Mouse (Mus musculus) neural tube, embryonic 11.5 days (tissue): ENCODE data around the gene Lrrc28. TPM values are rescaled to one million over a fixed set of nuclear protein-coding genes. Genes with fewer than 3 reads are reported as not detected.
A peak's percentile ranks its signal among the peaks of the same experiment; 100 is the strongest.

Experiments used
- ATAC-seq: fragments of 200-750 bp; cut with Nextera tagmentation; 2 replicates; pipeline ENCODE4 v1.8.0; 2017; ENCODE audit warnings: moderate number of reproducible peaks, mild to moderate bottlenecking, moderate TSS enrichment, moderate library complexity; ENCODE audit not compliant: insufficient read depth, low FRiP score, low TSS enrichment
- DNase-seq: peaks from one replicate; pipeline ENCODE4 v3.0.0-alpha.2; 2015; ENCODE audit warnings: low spot score
- H3K27ac ChIP-seq: fragments of 300-500 bp; sonication (generic); 2 replicates; pipeline ENCODE4 v1.5.1; 2014; ENCODE audit warnings: low read depth, mild to moderate bottlenecking, low read length
- H3K27me3 ChIP-seq: fragments of 300-500 bp; sonication (generic); 2 replicates; pipeline ENCODE4 v1.6.1; 2014; ENCODE audit warnings: mild to moderate bottlenecking, low read length, mixed read lengths; ENCODE audit not compliant: control insufficient read depth, insufficient read depth
- H3K36me3 ChIP-seq: fragments of 300-500 bp; sonication (generic); 2 replicates; pipeline ENCODE4 v1.6.1; 2014; ENCODE audit warnings: mild to moderate bottlenecking, low read length, moderate library complexity, mixed read lengths; ENCODE audit not compliant: control insufficient read depth, insufficient read depth
- H3K4me1 ChIP-seq: fragments of 300-500 bp; sonication (generic); 2 replicates; pipeline ENCODE4 v1.6.1; 2014; ENCODE audit warnings: low read length, mixed read lengths; ENCODE audit not compliant: control insufficient read depth, insufficient read depth
- H3K4me2 ChIP-seq: fragments of 300-500 bp; sonication (generic); 2 replicates; pipeline ENCODE4 v1.6.1; 2014; ENCODE audit warnings: low read depth, mild to moderate bottlenecking, moderate library complexity
- H3K4me3 ChIP-seq: fragments of 300-500 bp; sonication (generic); 2 replicates; pipeline ENCODE4 v1.5.1; 2014; ENCODE audit warnings: low read depth, low read length
- H3K9ac ChIP-seq: fragments of 300-500 bp; sonication (generic); 2 replicates; pipeline ENCODE4 v1.6.1; 2014; ENCODE audit warnings: mild to moderate bottlenecking, low read length
- H3K9me3 ChIP-seq: fragments of 300-500 bp; sonication (generic); 2 replicates; pipeline ENCODE4 v1.6.1; 2016; ENCODE audit warnings: low read length; ENCODE audit not compliant: control insufficient read depth
- WGBS: fragments of 180-500 bp; shearing (Covaris S2); extraction: QIAGEN DNeasy Blood & Tissue Kit; methylation state at CpG from one replicate; pipeline ENCODE4 v1.1.7; 2014; 5-methylcytosine and 5-hydroxymethylcytosine counted together
- polyA plus RNA-seq: library from polyadenylated mRNA; unstranded; fragments of >200 nt; fragmentation: Nextera tagmentation; extraction: Ambion mirVana; gene quantifications from 2 replicates; pipeline ENCODE4 v1.2.1, GENCODE M21; 2014

The Lrrc28 gene
- polyA plus RNA-seq, 1 experiment from 2014 or later: 29.6 TPM

GRCm38 (mm10) chr7:67487889-67488411, 157.1 kb downstream of the Lrrc28 start:
- WGBS: 88% methylated on average over 10 of the region's 10 CpGs
- no peaks in the 10 kb centered on the region for H3K9me3 ChIP-seq
- H3K27ac ChIP-seq: no peak overlapping the region
- ATAC-seq (no peak), DNase-seq (no peak)
- H3K36me3 ChIP-seq: no peaks in the 10 kb centered on the region
- no peaks in the 10 kb centered on the region for H3K4me1 ChIP-seq
- H3K27me3 ChIP-seq: no peaks in the 10 kb centered on the region
- H3K9ac ChIP-seq: no peak overlapping the region
- H3K4me2 ChIP-seq: no peak overlapping the region
- no peak overlapping the region for H3K4me3 ChIP-seq

- no peaks in the 10 kb centered on the region for H3K4me1 ChIP-seq
- no peak overlapping the region for H3K9ac ChIP-seq
- no peaks in the 10 kb centered on the region for H3K27me3 ChIP-seq
- ATAC-seq: no peak
- H3K4me3 ChIP-seq: no peak overlapping the region
- no peaks in the 10 kb centered on the region for H3K9me3 ChIP-seq
- 79% methylated on average over 15 of the region's 15 CpGs for WGBS
- no peak overlapping the region for H3K4me2 ChIP-seq
- H3K27ac ChIP-seq: no peak overlapping the region
- no peaks in the 10 kb centered on the region for H3K36me3 ChIP-seq
- DNase-seq: no peak
Observed at GRCm38 (mm10) chr7:67486925-67487760, 157.9 kb downstream of the Lrrc28 start.

- ATAC-seq (no peak), DNase-seq (no peak)
- no peaks in the 10 kb centered on the region for H3K27me3 ChIP-seq
- H3K4me1 ChIP-seq: no peaks in the 10 kb centered on the region
- no peak overlapping the region for H3K4me3 ChIP-seq
- no peak overlapping the region for H3K9ac ChIP-seq
- H3K9me3 ChIP-seq: no peaks in the 10 kb centered on the region
- no peak overlapping the region for H3K27ac ChIP-seq
- H3K36me3 ChIP-seq: no peaks in the 10 kb centered on the region
- no peak overlapping the region for H3K4me2 ChIP-seq
- WGBS: 81% methylated on average over 5 of the region's 5 CpGs
Observed at GRCm38 (mm10) chr7:67486417-67486816, 158.7 kb downstream of the Lrrc28 start.

- Histone ChIP-seq H3K4me3 (no peak overlapping the region), H3K27me3 (no peaks in the 10 kb centered on the region), H3K9ac (no peak overlapping the region), H3K27ac (no peak overlapping the region), H3K4me1 (peaks cover 2% of the 10 kb centered on the region; the same call in 1 of the 2 replicates), H3K36me3 (no peaks in the 10 kb centered on the region), H3K4me2 (no peak overlapping the region), H3K9me3 (no peaks in the 10 kb centered on the region)
- ATAC-seq: no peak
- DNase-seq: no peak
- WGBS: 92% methylated on average over 4 of the region's 4 CpGs
Observed at GRCm38 (mm10) chr7:67483698-67484097, 161.4 kb downstream of the Lrrc28 start.

GRCm38 (mm10) chr7:67479576-67480413, 165.3 kb downstream of the Lrrc28 start:
- H3K9ac ChIP-seq: no peak overlapping the region
- H3K4me2 ChIP-seq: no peak overlapping the region
- no peak overlapping the region for H3K27ac ChIP-seq
- DNase-seq: no peak
- no peaks in the 10 kb centered on the region for H3K27me3 ChIP-seq
- 87% methylated on average over 17 of the region's 17 CpGs for WGBS
- no peaks in the 10 kb centered on the region for H3K36me3 ChIP-seq
- no peak overlapping the region for H3K4me3 ChIP-seq
- peaks cover 3% of the 10 kb centered on the region; the same call in 1 of the 2 replicates for H3K4me1 ChIP-seq
- no peaks in the 10 kb centered on the region for H3K9me3 ChIP-seq
- ATAC-seq: no peak

- no peak for DNase-seq
- no peak overlapping the region for H3K4me2 ChIP-seq
- peaks cover 3% of the 10 kb centered on the region; the same call in 1 of the 2 replicates for H3K4me1 ChIP-seq
- H3K27ac ChIP-seq: no peak overlapping the region
- no peaks in the 10 kb centered on the region for H3K36me3 ChIP-seq
- ATAC-seq: no peak
- no peak overlapping the region for H3K4me3 ChIP-seq
- no peak overlapping the region for H3K9ac ChIP-seq
- H3K27me3 ChIP-seq: no peaks in the 10 kb centered on the region
- WGBS: 74% methylated on average over 5 of the region's 5 CpGs
- H3K9me3 ChIP-seq: no peaks in the 10 kb centered on the region
Observed at GRCm38 (mm10) chr7:67479168-67479567, 165.9 kb downstream of the Lrrc28 start.

GRCm38 (mm10) chr7:67477996-67478395, 167.1 kb downstream of the Lrrc28 start:
- Histone ChIP-seq H3K4me1 (peaks cover 3% of the 10 kb centered on the region; the same call in 1 of the 2 replicates), H3K9me3 (no peaks in the 10 kb centered on the region), H3K27me3 (no peaks in the 10 kb centered on the region), H3K9ac (no peak overlapping the region), H3K4me3 (no peak overlapping the region), H3K27ac (no peak overlapping the region), H3K36me3 (no peaks in the 10 kb centered on the region), H3K4me2 (no peak overlapping the region)
- ATAC-seq (0 out of 2 replicates have a peak, but pooled peaks have one; percentile 13), DNase-seq (no peak)
- 41% methylated on average over 8 of the region's 10 CpGs for WGBS

- no peak overlapping the region for H3K4me3 ChIP-seq
- no peaks in the 10 kb centered on the region for H3K27me3 ChIP-seq
- no peaks in the 10 kb centered on the region for H3K36me3 ChIP-seq
- WGBS: 68% methylated on average over 11 of the region's 11 CpGs
- ATAC-seq: no peak
- no peaks in the 10 kb centered on the region for H3K9me3 ChIP-seq
- DNase-seq: no peak
- H3K4me1 ChIP-seq: peaks cover 4% of the 10 kb centered on the region; the same call in 1 of the 2 replicates
- no peak overlapping the region for H3K9ac ChIP-seq
- H3K27ac ChIP-seq: no peak overlapping the region
- no peak overlapping the region for H3K4me2 ChIP-seq
Observed at GRCm38 (mm10) chr7:67471295-67471694, 173.8 kb downstream of the Lrrc28 start.
